Mouse (Mus musculus) thymus, adult 2 months (tissue): ENCODE results near the gene Alpi. TPM values are rescaled to one million over a fixed set of nuclear protein-coding genes. Genes with fewer than 3 reads are reported as not detected.

Experiments used
- DNase-seq: peaks from one replicate; pipeline ENCODE4 v3.0.0; 2021
- H3K27ac ChIP-seq: fragments of 200-500 bp; 2 replicates; pipeline ENCODE4 v1.5.1; 2012; ENCODE audit warnings: low read length, control low read depth; ENCODE audit not compliant: control insufficient read depth, insufficient read depth
- H3K27me3 ChIP-seq: fragments of 200-500 bp; 2 replicates; pipeline ENCODE4 v1.6.1; 2012; ENCODE audit warnings: mild to moderate bottlenecking, low read length, moderate library complexity, mixed read lengths; ENCODE audit not compliant: control insufficient read depth, insufficient read depth
- H3K36me3 ChIP-seq: fragments of 200-500 bp; 2 replicates; pipeline ENCODE4 v1.6.1; 2012; ENCODE audit warnings: mild to moderate bottlenecking, low read length, moderate library complexity; ENCODE audit not compliant: control insufficient read depth, insufficient read depth
- H3K4me1 ChIP-seq: fragments of 200-500 bp; replicated peaks from 2 replicates; pipeline ENCODE4 v1.6.1; 2012; ENCODE audit warnings: low read length; ENCODE audit not compliant: control insufficient read depth, insufficient read depth
- H3K4me3 ChIP-seq: fragments of 200-500 bp; 2 replicates; pipeline ENCODE4 v1.5.1; 2012; ENCODE audit warnings: mild to moderate bottlenecking, low read length, control low read depth, moderate library complexity; ENCODE audit not compliant: control insufficient read depth, insufficient read depth
- CTCF ChIP-seq: fragments of 200-500 bp; IDR thresholded peaks from 2 replicates; pipeline ENCODE4 v1.5.1; 2012; ENCODE audit warnings: mild to moderate bottlenecking, control low read depth, low read length, moderate library complexity, borderline replicate concordance; ENCODE audit not compliant: control insufficient read depth, poor library complexity, insufficient read depth; ENCODE audit errors: extremely low read depth
- POLR2A ChIP-seq: fragments of 200-500 bp; IDR thresholded peaks from 2 replicates; pipeline ENCODE4 v1.6.1; 2012; ENCODE audit warnings: mild to moderate bottlenecking, low read length, control low read depth, moderate library complexity; ENCODE audit not compliant: control insufficient read depth, poor library complexity, insufficient read depth; ENCODE audit errors: extremely low read depth
- WGBS: fragments of 180-500 bp; shearing (Covaris S2); methylation state at CpG from one replicate; pipeline ENCODE4 v1.1.7; 2018; 5-methylcytosine and 5-hydroxymethylcytosine counted together
- polyA plus RNA-seq: library from polyadenylated mRNA; depleted of rRNA; stranded (reverse); fragments of >200 nt; gene quantifications from 2 replicates; pipeline ENCODE4 v1.2.3, GENCODE M21; 2012; rRNA removed

Gene Alpi
- polyA plus RNA-seq, result 0.63 and 0.88 TPM in 2 replicates

DNA sequence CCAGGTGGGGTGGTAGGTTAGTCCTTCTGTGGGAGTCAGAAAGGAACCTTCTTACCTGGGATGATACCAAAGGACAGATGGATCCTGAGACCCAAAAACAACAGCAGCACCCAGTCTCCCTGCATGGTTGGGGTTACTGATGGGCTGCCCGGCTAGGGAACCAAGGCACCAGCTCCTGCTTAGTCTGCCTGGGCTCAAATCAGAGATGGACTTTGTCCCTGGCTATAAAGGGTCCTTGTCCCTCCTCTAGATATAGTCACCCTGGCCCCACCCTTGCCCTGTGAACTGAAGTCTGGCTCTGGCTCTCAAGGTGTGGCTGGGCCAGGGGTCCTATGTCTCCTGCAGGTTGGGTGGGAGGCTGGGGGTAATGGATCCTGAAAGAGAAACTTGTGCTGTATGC lies at the start of gene Alpi:
TSS of gene Alpi (minus strand) at position 196 of the 400 bp plus-strand sequence.
- Histone ChIP-seq H3K27ac (no peak within 1 kb of the TSS), H3K27me3 (no peaks in the 10 kb centered on the region), H3K4me3 (no peak within 1 kb of the TSS), H3K4me1 (peaks cover 2% of the 10 kb centered on the region; the same call in 1 of the 2 replicates), H3K36me3 (no peaks in the 10 kb centered on the region)
- 85% methylated on average over 1 of the region's 1 CpGs for WGBS
- no peak for TF ChIP-seq POLR2A
- no peak for TF ChIP-seq CTCF
- no peak for DNase-seq

- H3K27me3 ChIP-seq, result peaks cover 6% of the 10 kb centered on the region; the same call in 1 of the 2 replicates
Observed at GRCm38 (mm10) chr1:87149422-87149821, 48.0 kb upstream of the Alpi start.

DNA sequence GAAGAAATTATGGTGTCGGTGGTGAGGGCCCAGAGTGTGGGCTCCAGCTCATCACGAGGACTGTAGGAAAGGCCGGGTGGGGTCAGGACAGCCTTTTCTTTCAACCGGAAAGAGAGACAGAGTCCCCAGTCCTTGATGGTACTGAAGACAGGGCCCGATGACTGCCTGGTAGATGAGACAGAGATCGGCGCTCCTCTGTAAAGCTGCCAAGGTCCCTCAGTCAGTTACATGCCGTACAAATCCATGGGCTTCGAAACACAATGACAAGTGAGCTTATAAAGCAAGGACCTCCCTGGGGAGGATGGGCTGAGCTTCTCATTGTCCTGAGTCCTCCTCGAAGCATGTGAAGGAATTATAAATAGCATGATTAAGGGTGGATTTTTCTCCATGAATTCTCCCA lies 41.7 kb upstream of the Alpi start:
- DNase-seq, result no peak
- Histone ChIP-seq H3K36me3 (no peaks in the 10 kb centered on the region), H3K27me3 (no peaks in the 10 kb centered on the region), H3K4me1 (no peaks in the 10 kb centered on the region), H3K27ac (no peak overlapping the region), H3K4me3 (no peak overlapping the region)
- 92% methylated on average over 10 of the region's 10 CpGs for WGBS
- TF ChIP-seq CTCF (no peak), POLR2A (no peak)

More at GRCm38 (mm10) chr1:87149422-87149821, 48.0 kb upstream of the Alpi start:
- no peak for TF ChIP-seq CTCF
- no peak for TF ChIP-seq POLR2A
- Histone ChIP-seq H3K27ac (no peak overlapping the region), H3K4me1 (no peaks in the 10 kb centered on the region), H3K36me3 (no peaks in the 10 kb centered on the region), H3K4me3 (no peak overlapping the region)
- 33% methylated on average over 13 of the region's 13 CpGs for WGBS
- no peak for DNase-seq

GRCm38 (mm10) chr1:87142456-87142855 lies 41.0 kb upstream of the Alpi start:
- DNase-seq, result no peak
- 79% methylated on average over 9 of the region's 9 CpGs for WGBS
- H3K4me1 ChIP-seq, result no peaks in the 10 kb centered on the region
- TF ChIP-seq POLR2A, result no peak
- TF ChIP-seq CTCF, result no peak
- no peak overlapping the region for H3K27ac ChIP-seq
- no peak overlapping the region for H3K4me3 ChIP-seq
- no peaks in the 10 kb centered on the region for H3K36me3 ChIP-seq
- H3K27me3 ChIP-seq, result no peaks in the 10 kb centered on the region

- no peaks in the 10 kb centered on the region for H3K36me3 ChIP-seq
- WGBS, result 95% methylated on average over 4 of the region's 4 CpGs
- TF ChIP-seq POLR2A (no peak), CTCF (no peak)
Observed at GRCm38 (mm10) chr1:87141550-87141949, 40.1 kb upstream of the Alpi start.

GRCm38 (mm10) chr1:87131803-87132202 lies 30.4 kb upstream of the Alpi start:
- TF ChIP-seq CTCF, result no peak
- no peak for TF ChIP-seq POLR2A
- DNase-seq, result no peak
- no peaks in the 10 kb centered on the region; the same call in 1 of the 2 replicates for H3K27me3 ChIP-seq
- no peaks in the 10 kb centered on the region for H3K4me1 ChIP-seq
- no peak overlapping the region for H3K4me3 ChIP-seq
- H3K36me3 ChIP-seq, result no peaks in the 10 kb centered on the region
- no peak overlapping the region for H3K27ac ChIP-seq
- 85% methylated on average over 4 of the region's 4 CpGs for WGBS

More at GRCm38 (mm10) chr1:87141550-87141949, 40.1 kb upstream of the Alpi start:
- no peak for DNase-seq
- H3K4me3 ChIP-seq, result no peak overlapping the region
- no peak overlapping the region for H3K27ac ChIP-seq
- no peaks in the 10 kb centered on the region for H3K27me3 ChIP-seq
- H3K4me1 ChIP-seq, result no peaks in the 10 kb centered on the region

GRCm38 (mm10) chr1:87127206-87128030 lies 26.0 kb upstream of the Alpi start:
- 19% methylated on average over 43 of the region's 43 CpGs for WGBS
- no peak overlapping the region for H3K4me3 ChIP-seq

More at GRCm38 (mm10) chr1:87127206-87128030, 26.0 kb upstream of the Alpi start:
- no peaks in the 10 kb centered on the region for H3K4me1 ChIP-seq
- H3K27ac ChIP-seq, result no peak overlapping the region
- no peaks in the 10 kb centered on the region for H3K36me3 ChIP-seq
- TF ChIP-seq POLR2A, result no peak
- no peak for TF ChIP-seq CTCF
- peak; percentile 24 for DNase-seq
- peaks cover 3% of the 10 kb centered on the region; the same call in 1 of the 2 replicates for H3K27me3 ChIP-seq
